Mouse (Mus musculus): ENCODE measurements around the gene Calcrl. TPM values are rescaled to one million over a fixed set of nuclear protein-coding genes. Genes with fewer than 3 reads are reported as not detected.

The Calcrl gene
- total and polyA plus RNA-seq, 2 experiments from 2014 or later = 26.5 to 78.2 TPM

DNA sequence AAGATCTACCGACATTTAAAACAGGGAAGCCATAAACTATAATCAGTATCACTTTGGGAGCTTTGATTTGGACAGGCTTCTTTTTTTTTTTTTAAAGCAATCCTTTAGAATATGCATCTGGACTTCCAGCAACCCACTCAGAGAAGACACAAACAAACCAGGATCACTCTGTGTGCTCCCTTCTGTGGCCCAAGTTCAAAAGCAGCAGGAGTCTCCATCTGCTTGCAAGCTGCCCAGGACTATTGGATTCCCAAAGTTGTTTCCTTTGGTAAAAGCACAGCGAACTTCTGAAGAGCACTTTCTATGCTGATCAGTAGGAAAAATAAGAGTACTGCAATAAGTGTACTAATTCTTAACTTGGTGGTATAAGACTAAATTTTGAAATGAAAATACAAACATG is 130.6 kb downstream of the Calcrl start:
- Histone ChIP-seq H3K4me2 (ENCODE audit: low read depth, low read length) (no peak overlapping the region), H3K27me3 (ENCODE audit: control insufficient read depth, insufficient read depth, low read length) (no peaks in the 10 kb centered on the region), H3K4me3 (ENCODE audit: low read depth, low read length) (no peak overlapping the region), H3K4me1 (ENCODE audit: control insufficient read depth, insufficient read depth) (no peaks in the 10 kb centered on the region), H3K9me3 (replicated peaks; ENCODE audit: control insufficient read depth, low read length) (no peaks in the 10 kb centered on the region), H3K27ac (ENCODE audit: low read depth) (peak overlapping the region; percentile 48; the same call in 1 of the 2 replicates), H3K36me3 (replicated peaks; ENCODE audit: control insufficient read depth, insufficient read depth, low read length) (no peaks in the 10 kb centered on the region), H3K9ac (replicated peaks; ENCODE audit: low read depth, low read length) (no peak overlapping the region)
- 58% methylated on average over 2 of the region's 2 CpGs for WGBS
- DNase-seq (ENCODE audit: low spot score) (no peak), ATAC-seq (ENCODE audit: insufficient read depth, low read depth) (no peak)
- TF ChIP-seq EP300 (IDR thresholded peaks at IDR 0.05; ENCODE audit: low read depth) = no peak
- TF ChIP-seq CTCF (IDR thresholded peaks at IDR 0.05; ENCODE audit: low read depth) = no peak

DNA sequence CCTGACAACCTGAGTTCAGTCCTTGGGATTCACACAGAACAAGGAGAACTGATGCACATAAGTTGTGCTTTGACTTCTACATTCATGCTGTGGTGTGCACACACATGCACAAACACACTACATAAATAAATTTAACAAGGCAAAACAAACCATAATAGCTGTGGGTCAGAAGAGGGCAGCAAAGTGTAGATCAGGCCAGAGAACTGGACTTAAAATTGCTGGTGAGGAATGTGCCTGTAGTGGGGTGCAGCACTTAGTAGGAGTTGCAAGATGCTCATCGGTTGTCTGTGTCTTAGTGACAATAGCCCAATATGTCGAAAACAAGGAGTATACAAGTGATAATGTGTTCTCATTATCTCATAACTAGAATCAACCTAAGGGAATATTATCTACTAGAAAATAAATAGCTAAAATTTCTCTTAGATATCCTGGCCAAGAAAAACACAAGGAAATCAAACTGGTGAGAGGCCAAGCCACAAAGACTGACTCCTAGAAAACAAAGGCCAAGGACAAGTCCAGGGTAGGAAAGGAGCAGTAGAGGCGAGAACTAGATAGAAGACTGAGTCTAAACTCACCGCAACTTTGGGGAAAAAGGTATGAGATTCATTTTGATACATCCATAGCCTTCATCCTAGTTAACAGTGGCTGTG is 132.7 kb downstream of the Calcrl start:
- ATAC-seq (ENCODE audit: insufficient read depth, low read depth) (no peak), DNase-seq (ENCODE audit: low spot score) (no peak)
- Histone ChIP-seq H3K4me2 (ENCODE audit: low read depth, low read length) (no peak overlapping the region), H3K4me1 (ENCODE audit: control insufficient read depth, insufficient read depth) (no peaks in the 10 kb centered on the region), H3K27me3 (ENCODE audit: control insufficient read depth, insufficient read depth, low read length) (no peaks in the 10 kb centered on the region), H3K4me3 (ENCODE audit: low read depth, low read length) (no peak overlapping the region), H3K36me3 (replicated peaks; ENCODE audit: control insufficient read depth, insufficient read depth, low read length) (no peaks in the 10 kb centered on the region), H3K9me3 (replicated peaks; ENCODE audit: control insufficient read depth, low read length) (no peaks in the 10 kb centered on the region), H3K27ac (ENCODE audit: low read depth) (no peak overlapping the region), H3K9ac (replicated peaks; ENCODE audit: low read depth, low read length) (no peak overlapping the region)
- peak; percentile 37 for TF ChIP-seq CTCF (IDR thresholded peaks at IDR 0.05; ENCODE audit: low read depth)
- TF ChIP-seq EP300 (IDR thresholded peaks at IDR 0.05; ENCODE audit: low read depth) = no peak
- WGBS = 57% methylated on average over 4 of the region's 4 CpGs

DNA sequence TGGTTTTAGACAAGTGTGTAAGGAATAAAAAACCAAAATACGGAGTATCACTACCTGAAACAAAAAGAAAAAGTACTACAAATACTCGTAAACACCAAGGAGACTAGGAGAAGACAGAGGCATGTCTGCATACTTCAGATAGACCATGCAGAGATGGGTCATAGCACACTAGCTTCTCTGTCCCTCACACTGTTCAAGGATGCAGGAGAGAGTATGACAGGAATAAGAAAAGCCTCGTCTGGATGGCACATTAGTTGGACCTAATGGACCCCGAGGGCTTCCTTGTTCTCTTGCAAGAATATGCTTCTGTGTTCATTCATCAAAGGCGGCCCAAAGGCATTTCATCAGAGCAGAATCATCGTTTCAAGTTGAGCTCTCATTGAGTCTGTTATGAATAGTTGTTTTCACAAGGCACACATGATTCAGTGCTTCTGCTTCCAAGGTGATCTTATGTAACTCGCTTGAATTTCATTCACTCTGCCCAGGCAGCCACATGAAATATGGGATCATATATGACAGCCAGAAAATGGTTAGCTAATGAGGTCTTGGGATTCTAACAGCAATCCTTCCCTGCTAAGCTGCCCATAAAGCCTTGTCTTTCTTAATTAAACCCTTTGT is 136.2 kb downstream of the Calcrl start:
- TF ChIP-seq CTCF (IDR thresholded peaks at IDR 0.05; ENCODE audit: low read depth) = no peak
- TF ChIP-seq EP300 (IDR thresholded peaks at IDR 0.05; ENCODE audit: low read depth) = no peak
- no peak for ATAC-seq (ENCODE audit: insufficient read depth, low read depth)
- no peak overlapping the region for H3K27ac ChIP-seq (ENCODE audit: low read depth)
- no peaks in the 10 kb centered on the region for H3K9me3 ChIP-seq (replicated peaks; ENCODE audit: control insufficient read depth, low read length)
- H3K4me1 ChIP-seq (ENCODE audit: control insufficient read depth, insufficient read depth) = no peaks in the 10 kb centered on the region
- H3K27me3 ChIP-seq (ENCODE audit: control insufficient read depth, insufficient read depth, low read length) = no peaks in the 10 kb centered on the region
- H3K9ac ChIP-seq (replicated peaks; ENCODE audit: low read depth, low read length) = no peak overlapping the region
- WGBS = 79% methylated on average over 7 of the region's 7 CpGs
- H3K4me3 ChIP-seq (ENCODE audit: low read depth, low read length) = no peak overlapping the region
- DNase-seq (ENCODE audit: low spot score) = no peak
- H3K4me2 ChIP-seq (ENCODE audit: low read depth, low read length) = no peak overlapping the region
- H3K36me3 ChIP-seq (replicated peaks; ENCODE audit: control insufficient read depth, insufficient read depth, low read length) = no peaks in the 10 kb centered on the region

Other genes with a start within 250 kb of the Calcrl start
- 55.2 and 58.1 TPM in 2 replicates for gene Tfpi, start 51.4 kb upstream of the Calcrl start, total RNA-seq (2014; rRNA removed; ENCODE audit: low replicate concordance)
- gene Tfpi, start 51.4 kb upstream of the Calcrl start, polyA plus RNA-seq (2015; fragmentation: Nextera tagmentation; extraction: Ambion mirVana) = 58.4 and 59.5 TPM in 2 replicates
- 121 and 156 TPM in 2 replicates for gene Ctnnd1, start 225.4 kb upstream of the Calcrl start, total RNA-seq (2014; rRNA removed; ENCODE audit: low replicate concordance)
- gene Ctnnd1, start 225.4 kb upstream of the Calcrl start, polyA plus RNA-seq (2015; fragmentation: Nextera tagmentation; extraction: Ambion mirVana) = 26.5 and 29.8 TPM in 2 replicates
- not detected in 2 replicates for gene Btbd18, start 233.7 kb upstream of the Calcrl start, total RNA-seq (2014; rRNA removed; ENCODE audit: low replicate concordance)
- 0.05 and 0.08 TPM in 2 replicates for gene Btbd18, start 233.7 kb upstream of the Calcrl start, polyA plus RNA-seq (2015; fragmentation: Nextera tagmentation; extraction: Ambion mirVana)
- 240 and 350 TPM in 2 replicates for gene Selenoh, start 245.4 kb upstream of the Calcrl start, total RNA-seq (2014; rRNA removed; ENCODE audit: low replicate concordance)
- gene Selenoh, start 245.4 kb upstream of the Calcrl start, polyA plus RNA-seq (2015; fragmentation: Nextera tagmentation; extraction: Ambion mirVana) = 137 and 149 TPM in 2 replicates

Measured in heart, postnatal 0 days (tissue).